Mouse (Mus musculus): ENCODE results near the gene Tbxas1.
A peak's percentile ranks its signal among the peaks of the same experiment; 100 is the strongest.

The Tbxas1 gene

GRCm38 (mm10) chr6:38921810-38922116, 46.6 kb downstream of the Tbxas1 start:
- no peak for DNase-seq (ENCODE audit: low read depth, low spot score)

GRCm38 (mm10) chr6:38922517-38922916, 47.3 kb downstream of the Tbxas1 start:
- DNase-seq (ENCODE audit: low read depth, low spot score), result no peak

- no peak for DNase-seq (ENCODE audit: low read depth, low spot score)
Measured at GRCm38 (mm10) chr6:38923450-38923849, 48.2 kb downstream of the Tbxas1 start.

- no peak for DNase-seq (ENCODE audit: low read depth, low spot score)
Measured at GRCm38 (mm10) chr6:38923870-38924817, 48.9 kb downstream of the Tbxas1 start.

- DNase-seq (ENCODE audit: low read depth, low spot score), result no peak
Measured at GRCm38 (mm10) chr6:38925719-38926118, 50.5 kb downstream of the Tbxas1 start.

- DNase-seq (ENCODE audit: low read depth, low spot score), result no peak
Measured at GRCm38 (mm10) chr6:38926135-38926962, 51.1 kb downstream of the Tbxas1 start.

GRCm38 (mm10) chr6:38926963-38927361, 51.8 kb downstream of the Tbxas1 start:
- DNase-seq (ENCODE audit: low read depth, low spot score), result no peak

- DNase-seq (ENCODE audit: low read depth, low spot score), result no peak
Measured at GRCm38 (mm10) chr6:38928489-38928888, 53.3 kb downstream of the Tbxas1 start.

GRCm38 (mm10) chr6:38936009-38936408, 60.8 kb downstream of the Tbxas1 start:
- no peak for DNase-seq (ENCODE audit: low read depth, low spot score)

GRCm38 (mm10) chr6:38938421-38938820, 63.2 kb downstream of the Tbxas1 start:
- no peak for DNase-seq (ENCODE audit: low read depth, low spot score)

GRCm38 (mm10) chr6:38939096-38939495, 63.9 kb downstream of the Tbxas1 start:
- DNase-seq (ENCODE audit: low read depth, low spot score), result no peak

- DNase-seq (ENCODE audit: low read depth, low spot score), result peak; percentile 49
Measured at GRCm38 (mm10) chr6:38941016-38941415, 65.8 kb downstream of the Tbxas1 start.

GRCm38 (mm10) chr6:38942771-38943170, 67.6 kb downstream of the Tbxas1 start:
- no peak for DNase-seq (ENCODE audit: low read depth, low spot score)

GRCm38 (mm10) chr6:38944392-38944791, 69.2 kb downstream of the Tbxas1 start:
- no peak for DNase-seq (ENCODE audit: low read depth, low spot score)

- no peak for DNase-seq (ENCODE audit: low read depth, low spot score)
Measured at GRCm38 (mm10) chr6:38944826-38945225, 69.6 kb downstream of the Tbxas1 start.

GRCm38 (mm10) chr6:38945681-38946080, 70.5 kb downstream of the Tbxas1 start:
- no peak for DNase-seq (ENCODE audit: low read depth, low spot score)

- DNase-seq (ENCODE audit: low read depth, low spot score), result no peak
Measured at GRCm38 (mm10) chr6:38947282-38947681, 72.1 kb downstream of the Tbxas1 start.

GRCm38 (mm10) chr6:38949683-38950161, 74.5 kb downstream of the Tbxas1 start:
- no peak for DNase-seq (ENCODE audit: low read depth, low spot score)

GRCm38 (mm10) chr6:38950341-38950740, 75.1 kb downstream of the Tbxas1 start:
- DNase-seq (ENCODE audit: low read depth, low spot score), result no peak

GRCm38 (mm10) chr6:38950838-38951237, 75.6 kb downstream of the Tbxas1 start:
- DNase-seq (ENCODE audit: low read depth, low spot score), result no peak

GRCm38 (mm10) chr6:38956641-38957040, 81.4 kb downstream of the Tbxas1 start:
- DNase-seq (ENCODE audit: low read depth, low spot score), result no peak

- no peak for DNase-seq (ENCODE audit: low read depth, low spot score)
Measured at GRCm38 (mm10) chr6:38957246-38957645, 82.0 kb downstream of the Tbxas1 start.

Measured in telencephalon, adult 2 months (tissue).